Mouse (Mus musculus): ENCODE data around the gene Wwp2. TPM values are rescaled to one million over a fixed set of nuclear protein-coding genes. Genes with fewer than 3 reads are reported as not detected.

Wwp2 gene
- total and polyA plus RNA-seq, 2 experiments: 11.8 to 15.0 TPM

DNA sequence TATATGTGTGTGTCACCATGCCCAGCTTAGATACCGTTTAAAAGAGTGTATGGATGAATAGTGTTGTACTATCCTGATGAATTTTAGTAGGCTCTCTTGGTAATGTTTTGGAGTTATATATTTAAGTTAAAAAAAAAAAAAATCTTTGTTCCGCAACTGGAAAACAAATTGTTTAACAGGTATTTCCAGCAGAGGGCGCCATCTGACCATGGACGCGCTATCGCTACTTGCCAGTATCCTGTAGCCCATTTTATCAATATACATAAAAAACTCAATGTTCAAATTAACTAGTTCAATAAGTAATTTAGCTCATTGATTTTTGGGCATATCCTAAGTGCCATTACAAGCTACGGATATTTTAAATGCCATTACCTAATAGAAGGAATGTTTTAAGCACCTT, 166.9 kb downstream of the Wwp2 start:
- 3% methylated on average over 7 of the region's 7 CpGs for WGBS
- Histone ChIP-seq H3K4me3 (ENCODE audit: insufficient read depth, low read depth, low read length) (no peak overlapping the region), H3K36me3 (ENCODE audit: control insufficient read depth, insufficient read depth, low read length) (no peaks in the 10 kb centered on the region), H3K4me1 (ENCODE audit: control insufficient read depth, insufficient read depth, low read length) (no peaks in the 10 kb centered on the region), H3K27me3 (ENCODE audit: control insufficient read depth, insufficient read depth, low read length) (0 out of 2 replicates have a peak, but pooled peaks cover 3% of the 10 kb centered on the region), H3K79me2 (ENCODE audit: control insufficient read depth, insufficient read depth, low read length) (no peaks in the 10 kb centered on the region), H3K27ac (replicated peaks; ENCODE audit: insufficient read depth, low read depth, low read length) (no peak overlapping the region), H3K9ac (ENCODE audit: low read depth, low read length) (no peak overlapping the region)
- peak; percentile 69 for TF ChIP-seq CTCF (IDR thresholded peaks at IDR 0.05; ENCODE audit: low read depth, low read length)
- no peak for TF ChIP-seq POLR2A (IDR thresholded peaks at IDR 0.05; ENCODE audit: extremely low read depth, insufficient read depth, low read length)
- peak; percentile 51 for DNase-seq (ENCODE audit: extremely low read depth, low read depth, low spot score)

Other genes starting within 250 kb of the Wwp2 start
- gene Nfat5, start 142.9 kb upstream of the Wwp2 start, total RNA-seq (2014; rRNA removed): 9.4 and 11.5 TPM in 2 replicates
- 5.6 and 9.7 TPM in 2 replicates for gene Nfat5, start 142.9 kb upstream of the Wwp2 start, polyA plus RNA-seq (2012; rRNA removed)
- 20.0 and 20.6 TPM in 2 replicates for gene Nqo1, start 33.2 kb upstream of the Wwp2 start, total RNA-seq (2014; rRNA removed)
- 12.6 and 13.8 TPM in 2 replicates for gene Nqo1, start 33.2 kb upstream of the Wwp2 start, polyA plus RNA-seq (2012; rRNA removed)
- 2.4 and 2.8 TPM in 2 replicates for gene Nob1, start 11.3 kb upstream of the Wwp2 start, total RNA-seq (2014; rRNA removed)
- 11.2 and 14.3 TPM in 2 replicates for gene Nob1, start 11.3 kb upstream of the Wwp2 start, polyA plus RNA-seq (2012; rRNA removed)
- 26.6 and 32.7 TPM in 2 replicates for gene Psmd7, start 152.1 kb downstream of the Wwp2 start, total RNA-seq (2014; rRNA removed)
- gene Psmd7, start 152.1 kb downstream of the Wwp2 start, polyA plus RNA-seq (2012; rRNA removed): 48.6 and 49.9 TPM in 2 replicates